Mouse (Mus musculus) v-Abl transformed pro-B cells (cell line): ENCODE data around the gene Abcc10.

Experiments used
- in situ Hi-C, 2 experiments: fragments of 400-800 bp; cut with MboI; formaldehyde crosslinking; loops; one replicate each; pipeline ENCODE4 v1.15.1; 2025; ENCODE audit not compliant: unreplicated experiment in 2 of 2

The Abcc10 gene

DNA sequence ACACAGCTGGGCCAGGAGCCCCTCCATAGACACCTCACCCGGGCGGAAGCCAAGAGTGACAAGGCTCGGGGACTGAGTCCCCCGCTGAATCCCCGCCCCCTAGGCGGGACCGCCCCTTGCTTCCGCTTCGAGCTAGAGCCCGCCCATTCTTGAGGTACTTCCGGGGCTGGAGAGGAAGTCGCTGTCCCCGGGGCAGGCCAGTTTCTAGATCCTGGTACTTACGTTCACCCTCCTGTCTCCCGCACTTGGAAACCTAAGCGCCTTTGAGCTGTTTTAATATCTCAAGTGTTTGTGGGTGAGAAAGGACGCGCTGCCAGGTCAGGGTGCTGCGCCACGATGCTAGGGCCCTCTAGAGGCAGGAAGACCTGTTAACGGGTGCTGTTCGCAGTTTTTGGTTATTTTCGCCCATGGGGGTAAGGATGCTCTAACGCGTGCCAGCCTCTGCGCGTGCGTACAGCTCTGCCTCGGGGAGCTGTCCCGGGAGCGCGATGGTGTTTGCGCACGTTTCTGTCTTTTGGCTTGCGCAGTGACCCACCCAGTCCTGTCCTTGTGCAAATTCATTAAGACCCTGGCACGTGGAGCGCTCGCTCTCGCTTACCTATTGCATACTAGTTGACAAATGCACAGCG lies at the start of gene Abcc10:
Abcc10 (minus strand) TSS at position 447 of the 629 bp plus-strand sequence.
- in situ Hi-C loops, result no loop called here

DNA sequence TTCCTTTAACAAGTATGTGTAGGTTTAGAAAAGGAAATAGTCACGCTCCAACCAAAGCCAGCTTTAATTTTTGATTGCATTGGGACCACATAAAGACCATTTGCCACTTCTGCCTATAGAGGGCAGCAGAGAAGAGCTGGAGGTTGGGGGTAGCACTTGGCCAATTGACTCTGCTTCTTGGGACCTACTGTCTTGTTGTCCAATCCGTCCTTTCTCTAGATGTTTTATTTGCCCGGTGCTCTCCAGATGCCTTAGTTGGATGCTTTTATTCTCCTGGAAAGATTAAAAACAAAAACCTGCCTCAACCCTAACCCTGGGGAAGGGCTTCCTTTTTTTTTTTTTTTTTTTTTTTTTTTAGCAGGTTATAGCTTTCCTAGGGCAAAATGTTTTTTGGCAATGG lies 43.6 kb upstream of the Abcc10 start:
- in situ Hi-C loops, result no loop called here

DNA sequence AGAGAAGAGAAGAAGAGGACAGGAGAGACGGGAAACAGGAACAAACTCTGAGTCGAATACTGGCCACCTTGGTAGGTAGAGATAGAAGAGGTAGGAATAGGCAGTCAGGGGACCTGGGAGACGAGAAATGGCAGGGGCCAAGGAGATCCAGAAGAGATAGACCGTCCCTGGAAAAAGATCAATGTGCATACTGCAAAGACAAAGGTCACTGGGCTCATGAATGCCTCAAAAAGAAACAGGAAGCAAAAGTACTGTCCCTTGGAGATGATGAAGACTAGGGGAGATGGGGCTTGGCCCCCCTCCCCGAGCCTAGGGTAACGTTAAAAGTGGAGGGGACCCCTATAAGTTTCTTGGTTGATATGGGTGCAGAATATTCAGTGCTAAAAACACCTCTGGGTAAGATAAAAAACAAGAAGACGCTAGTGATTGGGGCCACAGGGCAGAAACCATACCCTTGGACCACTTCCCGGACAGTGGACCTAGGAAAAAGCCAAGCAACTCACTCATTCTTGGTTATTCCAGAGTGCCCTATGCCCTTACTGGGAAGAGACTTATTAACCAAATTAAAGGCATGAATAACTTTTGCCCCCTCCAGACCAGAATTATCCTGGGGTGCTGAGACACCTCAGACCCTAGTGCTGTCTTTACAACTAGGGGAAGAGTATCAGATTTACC lies 23.0 kb upstream of the Abcc10 start:
- in situ Hi-C loops, result no loop called here

DNA sequence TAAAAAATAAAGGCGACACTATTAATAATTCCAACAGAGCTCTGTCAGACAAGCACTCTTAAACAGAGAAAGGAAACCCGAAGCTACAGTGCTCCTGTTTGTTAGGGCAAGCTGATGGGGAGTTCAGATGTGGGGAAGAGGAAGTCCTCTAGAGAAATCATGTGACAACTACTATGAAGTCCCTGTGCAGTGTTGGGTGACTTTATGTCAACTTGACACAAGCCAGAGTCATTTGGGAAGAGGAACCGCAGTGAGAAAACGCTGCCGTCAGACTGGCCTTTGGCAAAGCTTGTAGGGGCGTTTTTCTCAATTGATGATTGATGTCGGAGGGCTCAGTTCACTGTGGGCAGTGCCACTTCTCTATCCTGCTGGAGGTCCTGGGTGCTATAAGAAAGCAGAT lies 13.1 kb upstream of the Abcc10 start:
- in situ Hi-C loops, result no loop called here

DNA sequence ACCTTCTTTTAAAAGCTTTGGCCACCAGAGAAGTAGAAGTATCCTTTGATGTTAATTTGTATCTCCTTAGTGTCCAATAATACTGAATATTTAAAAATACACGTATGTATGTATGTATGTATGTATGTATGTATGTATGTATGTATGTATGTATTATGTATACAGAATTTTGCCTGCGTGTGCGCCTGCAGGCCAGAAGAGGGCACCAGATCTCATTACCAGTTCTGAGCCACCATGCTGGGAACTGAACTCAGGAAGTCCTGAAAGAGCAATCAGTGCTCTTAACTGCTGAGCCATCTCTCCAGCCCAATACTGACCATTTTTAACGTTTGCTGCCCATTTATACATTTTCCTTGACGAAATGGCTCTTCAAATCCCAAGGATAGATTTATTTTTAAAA lies 8.3 kb upstream of the Abcc10 start:
- in situ Hi-C loops, result loop anchor here in 1 of 2 experiments (5.0 to 10.0 kb wide), 2 partner anchors 51 to 168 kb away; no protein-coding TSS in a partner anchor

DNA sequence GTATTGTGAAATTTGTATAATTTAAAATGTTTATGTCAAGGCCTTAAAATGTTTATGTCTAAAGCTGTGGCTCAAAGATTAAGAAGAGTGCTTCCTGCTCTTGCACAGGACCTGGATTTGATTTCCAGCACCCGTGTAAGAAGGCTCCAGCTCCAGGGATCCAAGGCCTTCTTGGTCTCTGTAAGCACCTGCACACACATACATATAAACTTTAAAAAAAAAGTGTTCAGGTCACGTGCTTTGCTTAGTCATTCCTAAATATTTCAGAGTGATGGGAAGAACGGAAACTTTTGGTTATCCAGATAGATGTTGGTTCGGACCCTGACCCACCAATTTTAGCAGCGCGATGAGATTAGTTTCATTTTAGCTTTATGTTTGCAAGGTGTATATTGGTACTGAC lies 571 bp upstream of the Abcc10 start:
- in situ Hi-C loops, result no loop called here

DNA sequence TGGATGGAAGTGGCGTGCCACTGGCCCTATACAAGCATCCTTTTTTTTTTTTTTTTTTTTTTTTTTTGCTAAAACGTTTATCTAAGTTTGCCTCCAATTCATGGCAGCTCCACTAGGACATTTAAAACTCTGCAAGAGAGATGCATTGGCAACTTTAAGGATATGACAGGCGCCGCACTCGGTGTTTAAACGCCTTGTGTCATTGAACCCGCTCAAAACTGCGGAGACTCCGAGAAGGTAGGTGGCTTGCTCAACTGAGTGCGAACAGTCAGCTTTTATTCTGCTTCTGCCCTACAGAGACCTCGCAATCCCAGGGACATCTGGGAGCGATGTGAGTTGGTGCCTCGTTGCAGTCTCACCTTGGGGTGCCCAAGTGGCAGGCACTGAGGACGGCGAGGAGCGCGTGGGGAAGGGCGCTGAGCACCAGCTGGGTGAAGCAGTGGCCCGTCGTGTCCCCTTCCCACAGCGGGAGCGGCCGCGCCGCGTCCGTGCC lies 693 bp downstream of the Abcc10 start:
- in situ Hi-C loops, result no loop called here

DNA sequence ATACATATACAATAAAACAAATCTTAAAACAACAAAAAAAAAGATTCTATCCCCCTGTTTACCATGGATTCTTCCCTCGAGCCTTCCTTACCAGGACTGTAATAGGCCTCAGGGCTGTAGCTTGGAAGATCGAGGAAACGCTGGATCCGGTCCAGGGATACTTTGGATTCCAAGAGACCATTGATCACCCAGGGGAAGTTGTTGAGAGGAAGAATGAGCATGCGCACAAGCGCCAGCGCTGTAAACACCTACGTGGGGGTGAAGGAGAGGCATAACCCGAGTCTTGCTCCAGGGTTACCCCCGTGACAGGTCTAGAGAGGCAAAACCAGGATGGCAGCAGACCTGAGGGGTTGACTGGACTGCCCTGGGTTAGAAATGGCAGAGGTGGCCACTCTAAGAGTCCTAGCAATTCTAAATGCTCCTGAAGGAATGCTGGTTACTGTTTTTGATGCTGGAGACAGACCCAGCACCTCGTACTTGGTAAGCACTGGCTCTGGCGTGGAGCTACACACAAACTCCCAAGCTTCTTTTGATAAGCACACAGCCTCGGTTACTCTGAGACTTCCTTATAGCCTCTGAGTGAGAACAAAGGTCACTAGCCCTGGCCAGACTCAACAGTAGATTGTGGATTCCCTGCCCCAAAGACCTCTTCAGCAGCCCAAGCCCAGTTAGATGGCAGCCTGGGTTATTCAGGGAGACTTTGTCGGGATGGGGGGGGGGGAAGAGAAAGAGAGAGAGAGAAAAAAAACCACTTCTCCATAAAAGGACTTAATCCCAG lies 5.9 kb downstream of the Abcc10 start:
- in situ Hi-C loops, result no loop called here

DNA sequence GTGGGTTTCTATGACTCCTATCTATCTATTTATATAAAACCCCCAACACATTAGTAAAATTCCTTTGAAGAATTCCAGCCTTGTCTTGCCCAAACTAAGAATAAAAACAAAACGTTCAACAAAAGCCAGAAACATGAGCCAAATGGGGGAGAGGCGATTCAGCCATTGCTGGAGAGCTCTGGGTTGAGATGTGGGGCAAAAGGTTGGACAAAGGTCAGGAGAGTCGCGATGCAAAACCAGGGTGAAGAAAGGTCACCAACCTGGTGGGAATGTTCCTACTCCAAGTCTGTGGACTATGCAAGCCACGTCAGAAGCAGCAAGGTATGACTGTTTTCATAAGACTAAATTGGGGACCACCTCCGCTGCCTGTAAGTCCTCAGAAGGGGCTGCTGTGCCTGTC lies 7.7 kb downstream of the Abcc10 start:
- in situ Hi-C loops, result no loop called here

DNA sequence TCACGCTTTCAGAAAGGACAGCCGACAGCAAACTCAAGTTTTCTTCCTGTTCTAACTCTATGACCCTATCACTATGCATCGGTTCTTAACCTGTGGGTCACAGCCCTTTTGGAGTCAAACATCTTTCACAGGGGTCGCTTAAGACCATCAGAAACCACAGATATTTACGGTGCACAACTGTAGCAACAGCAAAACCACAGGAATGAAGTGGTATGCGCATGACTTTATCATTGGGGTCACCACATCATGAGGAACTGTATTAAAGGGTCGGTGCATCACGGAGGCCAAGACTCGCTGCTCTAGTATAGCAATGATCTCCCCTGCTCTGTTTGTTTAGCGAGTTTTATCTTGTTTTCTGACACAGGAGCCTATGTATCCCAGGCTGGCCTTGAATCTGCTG lies 12.3 kb downstream of the Abcc10 start:
- in situ Hi-C loops, result no loop called here

DNA sequence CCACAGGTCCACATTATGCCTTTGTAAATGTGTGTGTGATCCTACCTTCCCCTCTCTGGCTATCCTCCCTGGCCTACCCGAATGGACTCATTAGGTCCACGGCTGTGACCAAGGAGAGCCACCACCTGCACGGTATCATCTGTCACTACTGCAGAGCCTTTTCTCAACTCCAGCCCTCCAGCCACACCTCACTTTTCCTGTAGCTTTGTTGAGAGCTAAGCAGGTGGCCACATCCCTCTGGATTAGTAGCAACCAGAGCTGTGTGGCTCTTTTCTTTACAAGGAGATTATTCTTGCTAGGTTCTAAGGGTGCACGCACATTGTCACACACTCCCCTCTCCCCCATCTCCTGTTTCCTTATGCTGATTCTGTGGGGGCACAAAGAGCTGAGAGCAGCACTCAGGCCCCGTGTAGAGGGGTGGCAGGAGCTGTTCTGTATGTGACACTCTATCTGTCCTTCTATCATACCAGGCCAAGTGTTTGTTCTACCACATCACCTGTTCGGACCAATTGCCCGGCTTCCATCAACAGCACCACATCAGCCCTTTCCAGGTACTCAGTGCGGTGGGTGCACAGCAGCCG lies 14.9 kb downstream of the Abcc10 start:
- in situ Hi-C loops, result no loop called here

DNA sequence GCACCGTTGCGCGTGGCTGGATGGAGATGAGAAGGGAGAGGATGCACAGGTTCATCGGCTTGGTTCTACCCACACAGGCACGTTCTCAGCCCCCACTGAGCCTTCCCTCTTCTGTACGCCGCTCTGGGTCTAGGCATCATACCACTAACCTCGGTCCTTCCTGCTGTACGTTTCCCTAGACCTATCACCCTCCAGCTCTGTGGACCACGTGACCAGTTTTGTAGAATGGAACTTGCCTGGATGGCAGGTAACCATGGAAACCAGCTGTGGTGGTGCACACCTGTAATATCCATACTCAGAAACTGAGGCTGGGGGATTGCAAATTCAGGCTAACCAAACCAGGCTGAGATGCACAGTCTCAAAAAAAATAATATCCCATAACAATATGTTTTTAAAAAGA lies 17.6 kb downstream of the Abcc10 start:
- in situ Hi-C loops, result no loop called here

DNA sequence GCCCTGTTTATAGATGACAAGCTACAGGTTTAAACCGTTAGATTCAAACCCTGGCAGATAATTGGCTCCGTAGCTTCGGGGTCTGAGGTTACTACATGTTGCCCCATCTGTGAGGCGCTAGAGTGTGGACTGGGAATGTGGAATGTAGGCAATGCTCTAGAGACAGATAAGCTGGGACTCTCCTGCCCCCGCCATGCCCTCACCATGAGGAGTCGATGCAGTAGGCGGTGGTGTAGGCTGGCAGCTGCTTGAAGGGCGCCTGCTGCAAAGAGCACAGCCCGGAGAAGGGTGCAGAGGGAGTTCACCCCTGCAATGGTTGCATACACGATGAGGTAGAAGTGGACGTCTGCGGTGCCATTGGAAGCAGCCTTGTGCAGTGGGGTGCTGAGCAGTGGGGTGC lies 18.3 kb downstream of the Abcc10 start:
- in situ Hi-C loops, result no loop called here

DNA sequence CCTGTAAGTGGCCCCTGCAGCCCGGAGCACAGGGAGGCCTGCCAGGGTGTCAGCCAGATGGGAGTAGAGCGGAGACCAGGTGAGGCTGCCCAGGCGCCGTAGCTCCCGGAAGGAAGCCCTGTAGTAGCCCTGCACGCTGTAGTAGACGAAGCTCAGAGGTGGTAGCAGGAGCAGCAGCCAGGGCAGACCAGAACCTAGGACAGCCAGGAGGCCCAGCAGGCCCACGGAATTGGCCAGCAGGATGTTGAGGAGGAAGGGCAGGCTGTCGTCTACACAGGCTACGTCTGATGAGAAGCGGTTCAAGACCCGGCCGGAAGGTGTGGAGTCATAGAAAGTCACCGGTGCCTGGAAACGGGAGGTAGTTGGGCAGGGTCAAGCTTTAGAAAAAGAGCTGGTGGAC lies 21.2 kb downstream of the Abcc10 start:
- in situ Hi-C loops, result no loop called here

DNA sequence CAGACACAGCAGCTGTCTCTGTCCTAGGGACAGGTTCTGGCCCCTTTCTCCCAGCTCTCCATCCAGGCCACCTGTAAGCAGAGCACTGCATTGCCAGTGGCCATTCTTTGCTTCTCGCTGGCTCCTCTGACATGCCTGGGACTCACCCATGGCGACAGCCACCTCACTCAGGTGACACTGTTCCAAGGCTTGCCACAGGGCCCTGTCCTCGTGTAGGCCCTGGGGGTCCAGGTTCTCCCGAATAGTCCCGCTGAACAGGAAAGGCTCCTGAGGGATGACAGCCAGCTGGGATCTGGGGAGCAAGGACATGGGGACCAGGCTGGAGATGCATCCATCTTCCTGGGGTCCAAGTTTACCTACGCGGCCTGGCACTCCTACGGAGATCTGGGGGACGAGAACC lies 24.0 kb downstream of the Abcc10 start:
- in situ Hi-C loops, result loop anchor here (5.0 kb wide), 1 partner anchor 37 kb away; no protein-coding TSS in a partner anchor

DNA sequence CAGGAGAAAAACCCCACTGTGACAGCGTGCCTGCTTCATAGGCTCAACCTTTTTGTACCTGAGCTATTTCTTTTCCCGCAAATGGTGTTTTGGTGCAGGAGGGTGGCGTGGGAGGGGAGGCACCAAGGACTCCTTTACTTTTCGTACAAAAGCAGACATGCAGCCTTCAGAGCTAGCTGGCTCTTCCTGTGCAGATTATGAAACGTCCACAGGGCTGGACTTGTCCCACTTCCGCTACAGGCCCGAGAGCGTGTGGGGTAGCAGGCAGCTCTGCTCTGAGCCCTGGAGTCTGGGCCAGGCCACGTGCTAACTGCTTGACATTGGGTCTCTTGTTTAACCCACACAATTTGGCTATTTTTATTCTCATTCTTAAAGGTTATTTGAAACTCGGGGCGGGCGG lies 26.3 kb downstream of the Abcc10 start:
- in situ Hi-C loops, result loop anchor here (5.0 kb wide), 1 partner anchor 35 kb away; no protein-coding TSS in a partner anchor

DNA sequence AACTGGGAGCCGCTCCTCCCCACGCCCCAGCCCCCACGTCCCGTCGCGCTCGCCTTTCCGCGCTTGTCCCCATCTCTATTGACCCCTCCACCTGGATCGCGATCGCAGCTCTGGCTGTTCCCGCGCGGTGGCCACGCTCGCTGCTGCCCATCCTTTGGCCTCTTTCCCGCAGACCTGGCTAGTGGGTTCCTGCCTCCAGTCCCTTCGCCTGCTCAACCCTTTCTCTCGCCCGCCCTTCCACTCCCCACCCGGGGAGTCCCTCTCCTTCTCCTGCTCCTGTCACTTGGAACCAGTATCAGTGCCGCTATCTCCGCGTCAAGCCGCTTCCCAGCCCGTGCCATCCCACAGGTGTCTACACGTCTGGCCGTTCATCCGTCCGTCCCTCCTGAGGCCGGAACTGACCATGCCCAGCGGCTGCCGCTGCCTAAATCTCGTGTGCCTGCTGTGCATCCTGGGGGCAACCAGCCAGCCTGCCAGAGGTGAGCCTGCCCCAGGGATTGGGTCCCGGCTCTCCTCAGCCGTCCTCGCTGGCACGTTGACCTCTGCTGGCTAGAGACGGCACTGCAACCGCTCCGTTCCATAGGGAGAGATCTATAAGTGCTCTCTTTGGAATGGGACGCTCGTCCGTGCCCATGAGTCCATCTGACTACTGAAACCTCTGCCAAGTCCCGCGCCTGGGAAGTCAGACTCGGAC lies 29.8 kb downstream of the Abcc10 start:
- in situ Hi-C loops, result loop anchor here in 1 of 2 experiments (25.0 kb wide), 1 partner anchor 561 kb away; the partner anchor contains the start of gene 1600014C23Rik

DNA sequence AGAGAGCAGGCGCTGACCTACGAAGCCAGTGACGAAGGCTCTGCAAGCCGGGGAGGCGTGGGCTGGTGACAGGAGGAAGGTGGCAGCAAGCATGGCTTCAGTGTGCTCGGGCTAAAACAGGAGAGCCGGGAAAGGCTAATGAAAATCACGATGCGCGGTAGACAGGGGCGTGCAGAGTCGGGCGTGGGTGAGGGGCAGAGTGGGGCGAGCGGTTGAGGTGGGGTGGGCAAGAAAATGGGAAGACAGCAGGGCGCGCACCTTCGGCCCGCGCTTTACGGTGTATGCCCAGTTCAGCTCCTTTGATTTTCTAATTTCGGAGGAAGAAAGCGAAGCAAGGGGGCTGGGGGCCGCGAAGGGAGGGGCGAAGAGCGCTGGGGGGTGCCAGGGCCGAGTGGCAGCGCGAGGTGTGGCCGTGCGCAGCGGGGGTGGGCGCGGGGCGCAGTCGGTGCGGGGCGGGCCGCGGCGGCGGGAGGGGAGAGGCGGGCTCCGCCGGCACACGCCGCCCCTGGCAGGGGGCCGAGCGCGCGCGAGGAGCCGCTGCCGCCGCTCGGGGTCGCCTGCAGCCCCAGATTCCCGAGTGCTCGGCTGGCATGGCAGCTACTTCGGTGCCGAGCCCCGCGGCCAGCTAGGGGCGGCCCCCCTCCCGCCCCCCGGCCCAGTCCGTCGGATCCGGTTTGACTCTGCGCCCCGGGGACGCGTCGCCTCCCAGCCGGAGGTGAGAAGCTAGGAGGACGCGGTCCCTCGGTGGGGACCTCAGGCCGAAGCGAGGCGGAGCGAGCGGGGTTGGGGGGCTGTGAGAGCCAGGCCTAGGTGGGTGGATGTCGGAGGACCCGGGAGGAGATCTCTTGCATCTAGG lies 30.6 kb downstream of the Abcc10 start, which contains the start of gene Dlk2:
Dlk2 (plus strand) TSS at position 58 of the 856 bp plus-strand sequence.
- in situ Hi-C loops, result loop anchor here in 1 of 2 experiments (25.0 kb wide), 1 partner anchor 560 kb away; the partner anchor contains the start of gene 1600014C23Rik

DNA sequence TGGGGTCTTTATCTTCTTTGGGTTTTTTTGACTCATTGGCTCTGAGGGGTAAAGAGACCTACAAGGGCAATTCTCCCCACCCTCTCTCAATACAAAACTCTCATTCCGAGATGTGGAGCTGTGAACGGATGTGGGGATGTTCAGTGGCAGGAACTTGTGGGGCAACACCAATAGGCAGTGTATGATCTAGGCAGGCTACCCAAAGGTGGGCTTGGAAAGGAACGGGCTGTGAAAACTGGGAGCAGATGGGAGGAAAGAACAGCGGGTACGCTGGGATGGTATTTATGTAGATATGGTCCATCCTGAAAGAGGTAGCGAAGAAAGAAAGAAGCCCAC lies 31.2 kb downstream of the Abcc10 start:
- in situ Hi-C loops, result loop anchor here in 1 of 2 experiments (25.0 kb wide), 1 partner anchor 560 kb away; the partner anchor contains the start of gene 1600014C23Rik
